Mouse (Mus musculus) thymus, postnatal 4 days (tissue): Measurements from ENCODE around the gene Ltbp3.

Experiments
- DNase-seq: peaks from one replicate; pipeline ENCODE4 v3.0.0; 2021

The Ltbp3 gene

GRCm38 (mm10) chr19:5807740-5808139 is 67.0 kb downstream of the Ltbp3 start:
- no peak for DNase-seq
